Mouse (Mus musculus) cortical plate, adult 2 months (tissue): ENCODE measurements around the gene Tnfsf12. TPM values are rescaled to one million over a fixed set of nuclear protein-coding genes. Genes with fewer than 3 reads are reported as not detected.

Source experiments
- H3K27ac ChIP-seq: fragments of 200-500 bp; 2 replicates; pipeline ENCODE4 v1.5.1; 2012; ENCODE audit warnings: low read length, control low read depth, inconsistent platforms; ENCODE audit not compliant: insufficient read depth
- H3K4me1 ChIP-seq: fragments of 200-500 bp; 2 replicates; pipeline ENCODE4 v1.6.1; 2011; ENCODE audit warnings: low read length; ENCODE audit not compliant: control insufficient read depth, insufficient read depth
- H3K4me3 ChIP-seq: fragments of 200-500 bp; 2 replicates; pipeline ENCODE4 v1.5.1; 2011; ENCODE audit warnings: mild to moderate bottlenecking, low read length, control low read depth; ENCODE audit not compliant: insufficient read depth
- CTCF ChIP-seq: fragments of 200-500 bp; IDR thresholded peaks from 2 replicates; pipeline ENCODE4 v1.5.1; 2011; ENCODE audit warnings: mild to moderate bottlenecking, control low read depth, low read length; ENCODE audit not compliant: insufficient read depth; ENCODE audit errors: extremely low read depth
- POLR2A ChIP-seq: fragments of 200-500 bp; IDR thresholded peaks from 2 replicates; pipeline ENCODE4 v1.6.1; 2011; ENCODE audit warnings: mild to moderate bottlenecking, low read length, control low read depth; ENCODE audit not compliant: insufficient read depth; ENCODE audit errors: extremely low read depth
- polyA plus RNA-seq: library from polyadenylated mRNA; depleted of rRNA; stranded (reverse); fragments of >200 nt; gene quantifications from 2 replicates; pipeline ENCODE4 v1.2.3, GENCODE M21; 2012

Gene Tnfsf12
- polyA plus RNA-seq, 1 experiment, result 22.5 TPM

GRCm38 (mm10) chr11:69715482-69715881, 19.8 kb upstream of the Tnfsf12 start:
- Histone ChIP-seq H3K4me3 (no peak overlapping the region), H3K27ac (no peak overlapping the region), H3K4me1 (peaks cover 2% of the 10 kb centered on the region; the same call in 1 of the 2 replicates)
- TF ChIP-seq CTCF (peak; percentile 37), POLR2A (no peak)

- Histone ChIP-seq H3K4me3 (no peak overlapping the region), H3K4me1 (peaks cover 2% of the 10 kb centered on the region; the same call in 1 of the 2 replicates), H3K27ac (no peak overlapping the region)
- TF ChIP-seq POLR2A (no peak), CTCF (no peak)
Measured at GRCm38 (mm10) chr11:69714636-69715329, 19.1 kb upstream of the Tnfsf12 start.

GRCm38 (mm10) chr11:69712954-69713672, 17.5 kb upstream of the Tnfsf12 start:
- Histone ChIP-seq H3K27ac (no peak overlapping the region), H3K4me1 (peaks cover 2% of the 10 kb centered on the region; the same call in 1 of the 2 replicates), H3K4me3 (no peak overlapping the region)
- TF ChIP-seq CTCF, result no peak
- TF ChIP-seq POLR2A, result no peak

GRCm38 (mm10) chr11:69711082-69711481, 15.4 kb upstream of the Tnfsf12 start:
- no peak for TF ChIP-seq POLR2A
- TF ChIP-seq CTCF, result no peak
- Histone ChIP-seq H3K4me3 (no peak overlapping the region), H3K27ac (no peak overlapping the region), H3K4me1 (peaks cover 2% of the 10 kb centered on the region; the same call in 1 of the 2 replicates)

- H3K4me1 ChIP-seq, result no peaks in the 10 kb centered on the region
Measured at GRCm38 (mm10) chr11:69710470-69710869, 14.8 kb upstream of the Tnfsf12 start.

GRCm38 (mm10) chr11:69709554-69710446, 14.2 kb upstream of the Tnfsf12 start:
- H3K4me1 ChIP-seq, result no peaks in the 10 kb centered on the region
- H3K27ac ChIP-seq, result no peak overlapping the region
- TF ChIP-seq CTCF (no peak), POLR2A (no peak)
- H3K4me3 ChIP-seq, result no peak overlapping the region

More at GRCm38 (mm10) chr11:69710470-69710869, 14.8 kb upstream of the Tnfsf12 start:
- Histone ChIP-seq H3K4me3 (no peak overlapping the region), H3K27ac (no peak overlapping the region)
- TF ChIP-seq POLR2A (no peak), CTCF (no peak)

- no peak for TF ChIP-seq CTCF
- Histone ChIP-seq H3K27ac (no peak overlapping the region), H3K4me1 (no peaks in the 10 kb centered on the region), H3K4me3 (no peak overlapping the region)
Measured at GRCm38 (mm10) chr11:69708614-69709265, 13.1 kb upstream of the Tnfsf12 start.

- H3K4me3 ChIP-seq, result no peak overlapping the region
- TF ChIP-seq POLR2A, result no peak
- no peak for TF ChIP-seq CTCF
- no peaks in the 10 kb centered on the region for H3K4me1 ChIP-seq
- H3K27ac ChIP-seq, result no peak overlapping the region
Measured at GRCm38 (mm10) chr11:69707873-69708381, 12.3 kb upstream of the Tnfsf12 start.

GRCm38 (mm10) chr11:69707480-69707847, 11.8 kb upstream of the Tnfsf12 start:
- Histone ChIP-seq H3K27ac (no peak overlapping the region), H3K4me3 (no peak overlapping the region), H3K4me1 (no peaks in the 10 kb centered on the region)
- TF ChIP-seq CTCF, result no peak
